22 mouse cellular contexts compared by ENCODE assay signal in genomic region chr5:120787042-120787441, GRCm38 (mm10). TPM values are rescaled to one million over a fixed set of nuclear protein-coding genes. Genes with fewer than 3 reads are reported as not detected.
A peak's percentile ranks its signal among the peaks of the same experiment; 100 is the strongest.
DNase-seq lines count a peak whose midpoint lies in the region; ATAC-seq lines count a peak whose summit lies in the region.
"Had no signal": no experiment of that assay in that cellular context is flagged by ENCODE, and none has a peak within 500 bp of the region (broad histone marks: within the 10 kb centered on the region; RNA-seq: fewer than 3 reads in every experiment).

No protein-coding gene starts in this region.

- no peak for DNase-seq in MN1 (ENCODE audit: low spot score)
- DNase-seq in right cerebral cortex, postnatal 14 days = no peak
- DNase-seq in left cerebral cortex, postnatal 4 days = no peak
- DNase-seq: adrenal gland, adult 2 months; adrenal gland, postnatal 10 days; adrenal gland, postnatal 25 days; cerebellum, adult 11 months; cerebellum, adult 18-20 months; cerebellum, adult 8-10 months; cerebellum, adult 9-11 months; cerebellum, postnatal 14 days; cerebellum, postnatal 36 days; forebrain, postnatal 0 days had no signal

- peak; percentile 72 for ATAC-seq in common myeloid progenitor, adult 5-6 weeks (replicated peaks; ENCODE audit: low read depth, poor library complexity, severe bottlenecking)
- ATAC-seq in megakaryocyte, adult 5-6 weeks (ENCODE audit: poor library complexity, severe bottlenecking) = peak; percentile 88
- ATAC-seq in neutrophil, adult 5-6 weeks (ENCODE audit: extremely low read depth, insufficient number of reproducible peaks, low FRiP score, poor library complexity, severe bottlenecking) = 0 out of 2 replicates have a peak, but pooled peaks have one; percentile 25
- ATAC-seq: CD4-positive, CD25-positive, alpha-beta regulatory T cell, adult 4 months; forebrain, embryonic 13.5 days; forebrain, embryonic 15.5 days; forebrain, postnatal 0 days had no signal

- intact Hi-C loops in left cerebral cortex, postnatal 4 days (cut with DNase I) = no loop called here

RNA-seq across cellular contexts. Expression of gene Oas1e, which starts 8.3 kb away (rescaled TPM):
- total RNA-seq in common myeloid progenitor, adult 5-6 weeks (2017) = not detected in 2 replicates
- total RNA-seq in megakaryocyte, adult 5-6 weeks (2015) = 0.39 TPM in 1 of 2 replicates, not detected in the other
- total RNA-seq in megakaryocyte, adult 5-6 weeks (2017) = not detected in 2 replicates
- 0.47 TPM in 1 of 2 replicates, not detected in the other for total RNA-seq in neutrophil, adult 5-6 weeks (2017)
- total RNA-seq in left cerebral cortex, postnatal 4 days (2021) = not detected
- total RNA-seq: adrenal gland, adult 2 months; adrenal gland, postnatal 10 days; adrenal gland, postnatal 25 days; adrenal gland, postnatal 4 days; CH12.LX; forebrain, postnatal 0 days; G1E had no signal

RNA-seq across cellular contexts. Expression of gene Oas3, which starts 9.6 kb away (rescaled TPM):
- total RNA-seq in common myeloid progenitor, adult 5-6 weeks (2017) = 1.9 and 4.8 TPM in 2 replicates
- total RNA-seq in megakaryocyte, adult 5-6 weeks (2015) = 20.8 and 22.8 TPM in 2 replicates
- total RNA-seq in megakaryocyte, adult 5-6 weeks (2017) = 11.1 and 11.7 TPM in 2 replicates
- total RNA-seq in neutrophil, adult 5-6 weeks (2017) = 72.6 and 77.3 TPM in 2 replicates
- under 1 TPM in 1 of 2 experiments, not detected in 1; 0.18 TPM for total RNA-seq in left cerebral cortex, postnatal 4 days (2021)

RNA-seq across cellular contexts. Expression of gene Oas1c, which starts 25.3 kb away (rescaled TPM):
- 0.78 and 3.1 TPM in 2 replicates for total RNA-seq in common myeloid progenitor, adult 5-6 weeks (2017)
- 2.2 and 2.8 TPM in 2 replicates for total RNA-seq in megakaryocyte, adult 5-6 weeks (2015)
- total RNA-seq in megakaryocyte, adult 5-6 weeks (2017) = 0.44 and 1.1 TPM in 2 replicates
- total RNA-seq in neutrophil, adult 5-6 weeks (2017) = 10.2 and 20.1 TPM in 2 replicates
- total RNA-seq in left cerebral cortex, postnatal 4 days (2021) = 1 to 10 TPM; 1.0 to 1.3 TPM

RNA-seq across cellular contexts. Expression of gene Oas2, which starts 37.4 kb away (rescaled TPM):
- total RNA-seq in common myeloid progenitor, adult 5-6 weeks (2017) = 0.64 and 0.68 TPM in 2 replicates
- 13.0 and 13.2 TPM in 2 replicates for total RNA-seq in megakaryocyte, adult 5-6 weeks (2015)
- total RNA-seq in megakaryocyte, adult 5-6 weeks (2017) = 3.9 and 7.5 TPM in 2 replicates
- total RNA-seq in neutrophil, adult 5-6 weeks (2017) = 48.7 and 57.1 TPM in 2 replicates
- not detected for total RNA-seq in left cerebral cortex, postnatal 4 days (2021)
- total RNA-seq: CH12.LX had no signal

Comparison
In these comparisons a context has a peak if more than half of its experiments do, and no peak if none do; other contexts are left out.
1. ATAC-seq: peak in every context shown above with its lines; median percentile 88 in megakaryocyte, adult 5-6 weeks; 72 in common myeloid progenitor, adult 5-6 weeks; 25 in neutrophil, adult 5-6 weeks.